Mouse (Mus musculus) embryo, embryonic 10 days (tissue): ENCODE measurements around the gene Shank2.

Experiments
- DNase-seq: peaks from one replicate; pipeline ENCODE4 v3.0.0-alpha.2; 2015; ENCODE audit warnings: low spot score

Shank2 gene

DNA sequence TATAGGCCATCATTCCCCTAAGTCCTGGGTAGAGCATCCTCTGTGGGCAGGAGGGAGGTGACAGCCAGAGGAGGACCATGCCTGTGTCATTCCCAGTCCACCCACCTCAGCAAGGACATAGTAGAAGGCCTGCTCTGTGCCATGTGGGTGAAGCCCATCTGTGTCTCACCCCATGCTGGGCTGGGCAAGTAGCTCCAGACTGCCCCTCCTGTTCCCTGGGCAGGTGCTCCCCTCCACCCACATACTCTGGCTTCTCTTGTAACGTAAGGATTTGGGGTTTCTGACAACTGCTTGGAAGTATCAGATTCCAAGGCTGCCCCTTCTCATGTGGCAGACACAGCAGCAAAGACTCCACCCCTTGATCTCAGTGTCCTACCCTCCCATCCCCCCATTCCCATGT lies 227.7 kb downstream of the Shank2 start:
- no peak for DNase-seq

GRCm38 (mm10) chr7:144232132-144232706 lies 230.5 kb downstream of the Shank2 start:
- DNase-seq: no peak

DNA sequence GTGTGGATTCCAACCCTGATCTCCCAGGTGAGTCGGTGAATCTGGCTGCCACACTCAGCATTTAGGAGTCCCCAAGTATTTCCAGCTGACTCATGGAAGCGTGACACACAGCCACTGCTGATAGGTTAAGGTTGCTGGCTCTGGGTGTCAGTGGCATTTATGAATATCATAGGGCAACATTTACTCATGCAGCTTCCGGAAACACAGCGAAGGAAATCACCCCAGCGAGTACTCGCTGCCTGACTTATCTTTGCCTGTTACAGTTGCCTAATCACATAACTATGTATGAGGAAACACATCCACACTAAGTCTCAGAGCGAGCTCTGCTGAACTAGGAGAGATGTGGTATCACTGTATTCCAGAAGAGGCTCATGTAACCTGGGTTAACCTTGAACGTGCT lies 231.8 kb downstream of the Shank2 start:
- no peak for DNase-seq

DNA sequence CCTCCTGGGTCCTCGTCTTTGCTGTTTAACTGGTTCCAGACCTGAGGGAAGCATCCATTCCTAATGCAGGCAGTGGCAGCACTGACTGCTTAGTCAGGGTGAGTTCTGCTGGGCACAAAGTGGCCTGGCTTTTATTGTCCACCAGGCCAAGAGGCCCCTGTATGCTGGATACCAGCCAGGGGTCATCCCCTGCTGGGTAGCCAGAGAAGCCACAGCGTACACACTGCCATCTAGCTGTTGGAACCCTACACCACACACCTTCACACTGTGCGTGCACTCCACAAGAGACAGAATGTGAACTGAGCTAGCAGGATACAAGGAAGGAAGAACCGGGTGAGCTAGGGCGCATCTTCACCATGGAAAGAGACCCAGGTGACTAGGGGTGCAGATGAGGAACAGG lies 233.1 kb downstream of the Shank2 start:
- DNase-seq: peak; percentile 53

DNA sequence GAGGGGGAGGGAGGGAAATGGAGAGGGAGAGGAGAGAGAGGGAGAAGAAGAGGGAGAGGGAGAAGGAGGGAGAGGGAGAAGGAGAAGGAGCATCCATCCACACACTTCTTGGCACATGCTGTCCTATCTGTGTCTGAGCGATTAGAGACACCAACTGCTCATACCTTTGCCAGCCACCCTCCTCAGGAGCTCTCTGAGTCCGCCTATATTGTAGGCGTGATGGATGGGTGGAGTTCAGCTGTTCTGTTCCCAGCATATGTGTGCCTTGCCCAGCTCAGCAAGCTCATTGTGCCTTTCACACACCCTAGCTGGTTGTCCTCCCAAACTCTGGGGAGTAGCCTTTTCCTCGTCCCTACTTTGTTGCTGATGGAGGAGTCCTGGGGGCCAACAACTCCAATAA lies 233.8 kb downstream of the Shank2 start:
- no peak for DNase-seq

DNA sequence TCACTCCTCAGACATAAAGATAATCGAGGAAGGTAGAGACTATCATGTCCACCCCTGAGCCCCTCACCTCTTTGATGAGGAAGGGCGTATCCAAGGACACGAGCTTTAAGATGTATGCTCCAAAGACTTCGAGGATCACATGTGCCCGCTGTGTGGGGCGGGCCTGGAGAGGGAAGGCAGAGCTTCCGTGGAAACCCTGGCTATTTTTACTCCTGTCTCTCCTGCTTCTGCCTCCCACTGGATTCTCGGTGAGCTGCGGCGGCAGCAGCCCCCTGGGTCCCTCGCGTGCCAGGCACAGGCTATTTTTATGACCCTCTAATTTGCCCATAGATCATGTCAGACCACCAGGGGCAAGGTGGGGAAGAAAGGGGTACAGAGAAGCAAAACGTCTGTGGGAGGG lies 235.1 kb downstream of the Shank2 start:
- no peak for DNase-seq

DNA sequence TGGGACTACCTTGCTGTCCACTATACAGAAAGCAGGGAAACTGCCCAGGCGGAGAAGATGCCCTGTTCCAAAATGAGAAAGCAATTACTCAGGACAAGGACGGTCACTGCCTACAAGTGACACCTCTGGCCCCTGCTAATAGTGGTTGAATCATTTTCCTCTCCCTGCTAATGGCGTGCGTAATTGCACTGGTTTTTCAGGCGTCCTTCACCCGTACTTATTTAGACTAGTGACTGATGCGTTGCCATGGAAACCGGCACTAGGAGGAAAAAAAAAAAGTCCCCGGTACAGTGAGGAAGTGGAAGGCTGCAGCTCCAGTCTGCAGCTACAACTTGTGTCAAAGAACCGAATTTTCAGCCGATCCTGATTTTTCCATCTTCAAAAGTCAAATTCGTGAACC lies 236.7 kb downstream of the Shank2 start:
- peak; percentile 75 for DNase-seq

DNA sequence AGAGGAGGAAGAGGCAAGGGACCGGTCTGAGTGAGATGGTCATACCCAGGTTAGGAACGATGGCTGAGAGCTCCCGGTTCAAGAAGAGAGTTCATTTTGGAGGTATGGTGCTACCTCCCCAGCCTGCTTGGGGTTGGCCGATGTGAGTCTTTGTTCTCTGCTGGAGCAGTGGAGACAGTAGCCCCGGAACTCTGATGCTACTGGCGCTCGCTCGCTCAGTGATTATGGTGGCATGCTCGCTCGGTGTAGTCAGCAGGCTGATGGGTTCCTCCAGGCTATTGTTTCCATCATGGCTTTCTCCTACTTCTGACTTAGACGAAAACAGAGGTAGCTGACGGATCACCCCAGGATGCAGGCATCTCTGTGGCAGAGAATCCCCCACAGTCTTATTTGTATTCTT lies 237.3 kb downstream of the Shank2 start:
- no peak for DNase-seq

DNA sequence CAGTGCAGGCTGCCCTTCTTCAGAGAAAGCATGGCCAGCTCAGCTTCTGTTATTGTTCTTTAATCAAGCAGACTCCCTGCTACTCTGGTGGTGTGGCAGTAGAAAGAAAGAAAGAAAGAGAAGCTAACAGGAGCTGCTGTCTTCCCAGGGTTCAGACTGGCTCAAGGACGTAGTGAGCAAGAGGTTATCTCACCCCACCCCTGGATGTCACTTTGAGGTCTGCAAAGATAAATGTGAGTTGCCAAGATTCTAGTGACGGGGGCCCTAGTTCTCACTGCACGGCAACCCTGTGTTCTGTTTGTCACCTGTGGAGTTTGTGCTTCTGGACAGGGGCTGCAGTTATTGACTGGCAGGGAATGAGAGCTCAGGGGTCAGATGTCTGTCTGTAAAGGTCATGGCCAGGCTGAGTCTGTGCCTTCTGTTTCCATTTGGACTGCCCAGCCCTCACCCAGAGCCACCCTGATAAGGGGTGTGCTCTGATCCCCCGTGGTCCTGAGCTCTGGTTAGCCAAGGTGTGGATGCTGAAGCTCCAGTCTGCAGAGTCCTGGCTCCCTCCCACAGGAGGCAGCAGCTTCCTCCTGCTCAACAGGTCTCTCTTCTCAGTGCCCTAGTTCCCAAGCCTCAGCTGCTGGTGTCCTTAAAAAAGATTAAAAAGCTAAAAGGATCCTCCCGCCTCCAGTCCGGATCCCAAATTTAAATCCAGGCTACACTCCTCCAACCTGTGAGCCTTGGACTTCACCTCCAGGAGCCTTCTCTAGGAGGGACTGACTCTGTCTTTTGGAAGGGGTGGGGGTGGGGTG lies 238.0 kb downstream of the Shank2 start:
- DNase-seq: no peak

GRCm38 (mm10) chr7:144240736-144241343 lies 239.1 kb downstream of the Shank2 start:
- no peak for DNase-seq

DNA sequence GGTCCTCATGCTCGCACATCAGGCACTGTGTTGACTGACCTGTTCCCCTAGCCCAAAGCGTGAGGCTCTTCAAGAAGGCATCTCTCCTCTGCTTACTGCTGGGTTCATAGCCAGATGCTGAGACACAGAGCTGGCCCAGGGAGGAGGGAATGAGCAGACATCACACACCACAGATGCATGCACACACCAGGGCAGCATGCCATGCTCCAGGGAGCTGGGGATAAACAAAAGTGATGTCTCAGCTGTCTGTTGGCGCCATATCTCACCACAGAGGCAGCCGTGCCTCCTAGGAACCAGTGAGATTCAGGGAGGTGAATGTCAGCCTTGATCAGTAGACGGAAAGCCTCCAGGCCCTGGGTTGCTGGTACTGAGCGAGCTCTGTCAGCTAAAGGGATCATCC lies 242.5 kb downstream of the Shank2 start:
- DNase-seq: no peak

- DNase-seq: no peak
These were observed 244.5 kb downstream of the Shank2 start for GRCm38 (mm10) chr7:144246271-144246670.

GRCm38 (mm10) chr7:144248686-144249422 lies 247.1 kb downstream of the Shank2 start:
- DNase-seq: no peak

DNA sequence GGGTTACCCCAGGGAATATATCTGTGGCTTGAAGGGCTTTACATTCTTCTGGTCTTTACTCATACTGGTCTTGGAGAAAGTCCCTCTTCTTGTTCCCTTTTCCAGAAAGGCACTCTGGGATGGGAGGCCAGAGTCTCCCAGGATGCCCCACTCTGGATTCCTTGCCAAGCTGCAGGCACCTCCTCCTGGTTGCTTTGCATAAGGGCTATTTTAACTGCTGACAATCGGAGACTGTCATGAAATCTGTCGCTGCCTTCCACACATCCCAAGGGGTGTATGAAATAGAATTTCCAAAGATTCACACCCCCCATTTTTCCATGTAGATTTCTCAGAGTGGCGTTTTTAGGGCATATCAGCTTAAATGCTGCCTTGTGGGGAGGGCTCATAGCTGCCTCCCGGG lies 249.1 kb downstream of the Shank2 start:
- DNase-seq: no peak

DNA sequence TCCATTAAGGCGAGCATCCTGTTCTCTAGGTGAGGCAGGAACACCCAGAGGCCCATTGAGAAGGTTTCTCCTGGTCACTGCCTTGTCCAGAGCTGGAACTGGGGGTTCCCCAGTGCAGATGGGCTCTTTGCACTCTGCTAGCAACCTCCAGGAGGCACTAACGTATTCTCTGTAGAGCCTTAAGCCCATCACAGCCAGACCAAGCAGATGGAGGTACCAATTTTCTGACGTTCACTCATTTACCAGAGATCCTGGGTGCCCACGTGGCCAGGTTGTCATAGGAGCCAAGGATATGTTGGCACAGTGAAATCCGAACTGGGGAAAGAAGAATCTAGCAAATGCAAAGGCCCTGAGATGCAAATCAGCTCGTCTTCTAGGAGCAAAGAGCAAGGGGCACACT lies 249.5 kb downstream of the Shank2 start:
- no peak for DNase-seq

GRCm38 (mm10) chr7:144254674-144255246 lies 253.0 kb downstream of the Shank2 start:
- DNase-seq: peak; percentile 62

DNA sequence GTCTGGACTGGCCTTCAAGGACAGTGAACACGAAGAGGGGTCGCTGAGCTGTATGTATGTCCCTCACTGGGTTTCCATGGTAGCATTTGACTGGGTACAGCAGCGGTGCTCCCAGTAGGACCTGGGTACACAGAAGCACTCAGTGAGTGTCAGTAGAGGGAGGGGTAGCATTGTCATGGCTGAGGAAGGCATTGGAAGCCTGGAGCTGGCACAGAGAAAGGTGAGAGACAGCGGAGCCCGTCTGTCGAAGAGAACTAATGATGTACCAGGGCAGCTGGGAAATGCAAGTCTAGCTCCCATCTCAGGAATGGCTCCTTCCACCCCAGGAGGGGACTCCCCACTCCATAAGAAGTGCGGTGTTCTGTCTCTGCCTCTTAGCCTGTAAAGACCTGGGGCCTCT lies 256.1 kb downstream of the Shank2 start:
- DNase-seq: no peak

- DNase-seq: no peak
These were observed 256.6 kb downstream of the Shank2 start for GRCm38 (mm10) chr7:144258332-144258731.

DNA sequence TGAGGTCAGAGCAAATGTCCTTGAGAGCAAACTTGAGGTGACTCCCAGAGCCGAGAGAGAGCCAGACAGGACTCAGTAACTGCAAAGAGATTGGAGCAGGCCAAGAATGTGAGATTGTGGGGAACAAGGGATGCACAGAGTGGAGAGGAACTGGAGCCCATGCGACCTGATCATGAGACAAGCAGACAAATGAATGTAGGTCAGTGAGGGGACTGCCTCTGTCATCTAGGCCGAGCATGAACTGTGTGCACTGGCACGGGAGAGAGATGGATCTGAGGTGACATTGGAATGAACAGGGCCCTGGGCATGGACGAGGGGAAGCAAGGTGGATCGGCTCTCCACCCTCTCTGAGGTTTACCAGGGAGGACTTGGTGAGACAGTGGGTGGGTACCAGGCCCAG lies 260.9 kb downstream of the Shank2 start:
- no peak for DNase-seq

- no peak for DNase-seq
These were observed 265.0 kb downstream of the Shank2 start for GRCm38 (mm10) chr7:144266745-144267144.

GRCm38 (mm10) chr7:144268329-144268728 lies 266.6 kb downstream of the Shank2 start:
- no peak for DNase-seq

GRCm38 (mm10) chr7:144268778-144269177 lies 267.1 kb downstream of the Shank2 start:
- DNase-seq: no peak
